Mouse (Mus musculus): ENCODE data around the gene Arid4a. TPM values are rescaled to one million over a fixed set of nuclear protein-coding genes. Genes with fewer than 3 reads are reported as not detected.
A peak's percentile ranks its signal among the peaks of the same experiment; 100 is the strongest.
"Not testable (repeated sequence)": the region's sequence is repeated elsewhere in the genome, so short reads cannot be mapped to it uniquely, and the experiment has no call there.

Arid4a gene
- polyA plus RNA-seq, 1 experiment from 2014 or later = 29.5 TPM

- ATAC-seq (ENCODE audit: insufficient number of reproducible peaks, insufficient read depth, low FRiP score, low read depth) = no peak
- peaks cover 42% of the 10 kb centered on the region for H3K36me3 ChIP-seq (ENCODE audit: control insufficient read depth, insufficient read depth, low read length)
- no peaks in the 10 kb centered on the region for H3K27me3 ChIP-seq (ENCODE audit: control insufficient read depth, insufficient read depth, low read length)
- H3K4me2 ChIP-seq (ENCODE audit: low read length) = peak overlapping the region; percentile 78
- H3K4me3 ChIP-seq (ENCODE audit: control insufficient read depth in 1 of 2, insufficient read depth in 1 of 2, low read depth in 1 of 2, low read length in 2 of 2) = peak overlapping the region; percentile 60 to 98
- peaks cover 4 to 31% of the 10 kb centered on the region in 2 experiments for H3K4me1 ChIP-seq (ENCODE audit: control insufficient read depth in 2 of 2, insufficient read depth in 2 of 2, low read length in 2 of 2)
- H3K9ac ChIP-seq (ENCODE audit: low read length) = peak overlapping the region; percentile 96
- H3K9me3 ChIP-seq (ENCODE audit: control insufficient read depth, low read length) = no peaks in the 10 kb centered on the region
- H3K27ac ChIP-seq (replicated peaks in 1 of 2; ENCODE audit: control insufficient read depth in 1 of 2, insufficient read depth in 1 of 2, low read depth in 2 of 2, low read length in 2 of 2) = peak overlapping the region; percentile 86 to 97
- WGBS = 0% methylated on average over 29 of the region's 33 CpGs
Measured at GRCm38 (mm10) chr12:71016211-71016502, 367 bp downstream of the Arid4a start.

DNA sequence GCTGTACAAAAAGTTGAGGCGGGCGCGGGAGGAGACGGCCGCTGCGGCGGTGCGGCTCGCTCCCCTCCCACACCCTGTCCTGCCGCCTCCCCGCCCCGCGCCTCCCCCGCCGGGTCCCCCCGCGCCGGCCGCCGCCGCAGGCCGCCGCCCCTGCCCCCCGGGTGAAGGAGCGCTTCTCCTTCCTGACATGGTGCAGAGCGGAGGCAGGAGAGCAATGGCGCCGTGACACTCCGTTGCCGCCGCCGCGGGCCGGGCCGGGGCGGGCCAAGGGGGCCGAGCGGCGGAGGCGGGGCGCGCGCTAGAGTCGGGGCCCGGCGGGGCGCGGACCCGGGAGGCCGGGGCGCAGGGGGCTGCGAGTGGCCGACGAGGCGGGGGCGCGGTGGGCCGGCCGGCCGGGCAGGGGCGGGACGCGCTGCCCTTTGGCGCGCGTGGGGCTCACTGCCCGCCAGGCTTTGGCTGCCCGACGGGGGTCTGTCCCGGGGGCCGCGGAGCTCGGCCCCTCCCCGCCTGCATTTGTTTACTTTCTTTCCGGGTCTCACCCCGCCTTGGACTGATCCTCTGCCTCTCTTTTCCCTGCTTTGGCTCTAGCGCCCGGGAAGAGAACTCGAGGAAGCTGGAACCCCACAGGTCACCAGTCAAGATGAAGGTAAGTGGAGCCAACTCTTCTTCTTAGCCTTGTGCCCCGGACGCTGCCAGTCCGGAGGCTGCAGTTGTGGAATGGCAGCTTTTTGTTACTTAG lies 882 bp downstream of the Arid4a start:
- Histone ChIP-seq H3K36me3 (ENCODE audit: control insufficient read depth, insufficient read depth, low read length) (peaks cover 47% of the 10 kb centered on the region), H3K9ac (ENCODE audit: low read length) (peak overlapping the region; percentile 96), H3K27me3 (ENCODE audit: control insufficient read depth, insufficient read depth, low read length) (no peaks in the 10 kb centered on the region), H3K4me2 (ENCODE audit: low read length) (peak overlapping the region; percentile 78), H3K4me1 (ENCODE audit: control insufficient read depth in 2 of 2, insufficient read depth in 2 of 2, low read length in 2 of 2) (peaks cover 4 to 31% of the 10 kb centered on the region in 2 experiments), H3K9me3 (ENCODE audit: control insufficient read depth, low read length) (no peaks in the 10 kb centered on the region), H3K4me3 (ENCODE audit: control insufficient read depth in 1 of 2, insufficient read depth in 1 of 2, low read depth in 1 of 2, low read length in 2 of 2) (peak overlapping the region; percentile 60 to 98), H3K27ac (replicated peaks in 1 of 2; ENCODE audit: control insufficient read depth in 1 of 2, insufficient read depth in 1 of 2, low read depth in 2 of 2, low read length in 2 of 2) (peak overlapping the region; percentile 86 to 97)
- under 1% methylated on average over 57 of the region's 82 CpGs for WGBS
- ATAC-seq (ENCODE audit: insufficient number of reproducible peaks, insufficient read depth, low FRiP score, low read depth) = 0 out of 2 replicates have a peak, but pooled peaks have one; percentile 11

GRCm38 (mm10) chr12:71017242-71017571 lies 1.4 kb downstream of the Arid4a start:
- Histone ChIP-seq H3K4me2 (ENCODE audit: low read length) (peak overlapping the region; percentile 78), H3K9ac (ENCODE audit: low read length) (peak overlapping the region; percentile 96), H3K4me1 (ENCODE audit: control insufficient read depth in 2 of 2, insufficient read depth in 2 of 2, low read length in 2 of 2) (peaks cover 4 to 25% of the 10 kb centered on the region in 2 experiments), H3K4me3 (ENCODE audit: control insufficient read depth in 1 of 2, insufficient read depth in 1 of 2, low read depth in 1 of 2, low read length in 2 of 2) (peak overlapping the region; percentile 60 to 98), H3K27me3 (ENCODE audit: control insufficient read depth, insufficient read depth, low read length) (no peaks in the 10 kb centered on the region), H3K9me3 (ENCODE audit: control insufficient read depth, low read length) (no peaks in the 10 kb centered on the region), H3K27ac (replicated peaks in 1 of 2; ENCODE audit: control insufficient read depth in 1 of 2, insufficient read depth in 1 of 2, low read depth in 2 of 2, low read length in 2 of 2) (peak overlapping the region; percentile 64 to 97), H3K36me3 (ENCODE audit: control insufficient read depth, insufficient read depth, low read length) (peaks cover 47% of the 10 kb centered on the region)
- ATAC-seq (ENCODE audit: insufficient number of reproducible peaks, insufficient read depth, low FRiP score, low read depth) = no peak
- 7% methylated on average over 5 of the region's 5 CpGs for WGBS

DNA sequence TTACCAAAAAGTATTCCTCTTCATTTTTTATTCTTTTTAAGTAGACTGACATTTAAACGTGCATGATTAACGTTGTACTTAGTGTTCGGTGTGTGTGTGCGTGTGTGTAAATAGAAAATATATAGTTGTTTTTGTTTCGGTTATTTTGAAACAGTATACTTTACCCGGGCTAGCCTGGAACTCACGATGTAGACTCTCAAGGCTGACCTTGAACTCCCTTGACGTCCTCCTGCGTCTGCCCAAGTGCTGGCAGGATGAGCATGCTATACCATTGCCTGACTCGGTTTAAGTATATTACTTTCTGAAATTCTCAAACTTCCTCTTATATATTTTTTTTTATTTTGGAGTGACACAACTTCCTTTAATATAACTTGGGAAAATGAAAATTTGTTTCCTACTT lies 2.0 kb downstream of the Arid4a start:
- WGBS = 80% methylated on average over 10 of the region's 10 CpGs
- H3K4me2 ChIP-seq (ENCODE audit: low read length) = peak overlapping the region; percentile 78
- H3K27me3 ChIP-seq (ENCODE audit: control insufficient read depth, insufficient read depth, low read length) = no peaks in the 10 kb centered on the region
- H3K4me3 ChIP-seq (ENCODE audit: control insufficient read depth in 1 of 2, insufficient read depth in 1 of 2, low read depth in 1 of 2, low read length in 2 of 2) = peak overlapping the region in 1 of 2 experiments; percentile 98; a peak in 1 of 4 replicates
- H3K4me1 ChIP-seq (ENCODE audit: control insufficient read depth in 2 of 2, insufficient read depth in 2 of 2, low read length in 2 of 2) = peaks cover 3 to 21% of the 10 kb centered on the region in 2 experiments
- H3K27ac ChIP-seq (replicated peaks in 1 of 2; ENCODE audit: control insufficient read depth in 1 of 2, insufficient read depth in 1 of 2, low read depth in 2 of 2, low read length in 2 of 2) = no peak overlapping the region; a peak in 1 of 4 replicates
- 0 out of 2 replicates have a peak overlapping the region, but pooled peaks have one; percentile 96 for H3K9ac ChIP-seq (ENCODE audit: low read length)
- H3K9me3 ChIP-seq (ENCODE audit: control insufficient read depth, low read length) = no peaks in the 10 kb centered on the region
- H3K36me3 ChIP-seq (ENCODE audit: control insufficient read depth, insufficient read depth, low read length) = peaks cover 48% of the 10 kb centered on the region
- ATAC-seq (ENCODE audit: insufficient number of reproducible peaks, insufficient read depth, low FRiP score, low read depth) = no peak

DNA sequence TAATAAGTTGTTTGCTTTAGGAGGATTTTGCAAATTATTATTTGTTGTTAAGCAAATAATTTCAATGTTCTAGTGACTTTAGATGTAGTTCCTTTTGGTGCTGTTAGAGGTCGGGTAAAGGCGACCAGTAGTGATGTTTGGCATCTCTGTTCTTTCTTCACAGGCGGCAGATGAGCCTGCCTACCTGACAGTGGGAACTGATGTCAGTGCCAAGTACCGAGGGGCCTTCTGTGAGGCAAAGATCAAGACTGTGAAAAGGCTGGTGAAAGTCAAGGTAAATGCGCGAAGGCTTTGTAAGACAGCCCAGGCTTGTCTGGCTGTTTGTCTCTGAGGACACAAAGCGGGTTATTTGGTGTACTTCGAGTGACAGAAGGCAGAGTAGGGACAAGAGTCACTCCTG lies 3.4 kb downstream of the Arid4a start:
- Histone ChIP-seq H3K27ac (replicated peaks in 1 of 2; ENCODE audit: control insufficient read depth in 1 of 2, insufficient read depth in 1 of 2, low read depth in 2 of 2, low read length in 2 of 2) (no peak overlapping the region), H3K4me1 (ENCODE audit: control insufficient read depth in 2 of 2, insufficient read depth in 2 of 2, low read length in 2 of 2) (peaks cover 0 to 9% of the 10 kb centered on the region in 2 experiments; a peak in 3 of 4 replicates), H3K4me2 (ENCODE audit: low read length) (no peak overlapping the region), H3K27me3 (ENCODE audit: control insufficient read depth, insufficient read depth, low read length) (no peaks in the 10 kb centered on the region), H3K4me3 (ENCODE audit: control insufficient read depth in 1 of 2, insufficient read depth in 1 of 2, low read depth in 1 of 2, low read length in 2 of 2) (no peak overlapping the region), H3K9ac (ENCODE audit: low read length) (no peak overlapping the region), H3K9me3 (ENCODE audit: control insufficient read depth, low read length) (no peaks in the 10 kb centered on the region), H3K36me3 (ENCODE audit: control insufficient read depth, insufficient read depth, low read length) (peaks cover 51% of the 10 kb centered on the region)
- no peak for ATAC-seq (ENCODE audit: insufficient number of reproducible peaks, insufficient read depth, low FRiP score, low read depth)
- WGBS = 88% methylated on average over 8 of the region's 8 CpGs

- ATAC-seq (ENCODE audit: insufficient number of reproducible peaks, insufficient read depth, low FRiP score, low read depth) = no peak
- no peak overlapping the region for H3K4me3 ChIP-seq (ENCODE audit: control insufficient read depth in 1 of 2, insufficient read depth in 1 of 2, low read depth in 1 of 2, low read length in 2 of 2)
- 94% methylated on average over 10 of the region's 10 CpGs for WGBS
Measured at GRCm38 (mm10) chr12:71024411-71024810, 8.6 kb downstream of the Arid4a start.

DNA sequence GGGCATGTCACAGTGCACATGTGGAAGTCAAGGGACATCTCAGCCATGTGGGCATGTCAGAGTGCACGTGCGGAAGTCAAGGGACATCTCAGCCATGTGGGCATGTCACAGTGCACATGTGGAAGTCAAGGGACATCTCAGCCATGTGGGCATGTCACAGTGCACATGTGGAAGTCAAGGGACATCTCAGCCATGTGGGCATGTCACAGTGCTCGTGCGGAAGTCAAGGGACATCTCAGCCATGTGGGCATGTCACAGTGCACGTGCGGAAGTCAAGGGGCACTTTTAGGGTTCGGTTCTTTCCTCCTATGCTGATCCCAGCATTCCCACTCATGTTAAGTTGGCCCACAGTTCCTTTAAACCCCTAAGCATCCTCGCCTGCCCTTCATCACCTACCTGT lies 12.5 kb downstream of the Arid4a start:
- peaks cover 89% of the 10 kb centered on the region for H3K36me3 ChIP-seq (ENCODE audit: control insufficient read depth, insufficient read depth, low read length)
- not testable (repeated sequence) for H3K9me3 ChIP-seq (ENCODE audit: control insufficient read depth, low read length); H3K4me2 ChIP-seq (ENCODE audit: low read length); H3K9ac ChIP-seq (ENCODE audit: low read length); H3K4me3 ChIP-seq (ENCODE audit: control insufficient read depth in 1 of 2, insufficient read depth in 1 of 2, low read depth in 1 of 2, low read length in 2 of 2); H3K27ac ChIP-seq (replicated peaks in 1 of 2; ENCODE audit: control insufficient read depth in 1 of 2, insufficient read depth in 1 of 2, low read depth in 2 of 2, low read length in 2 of 2); ATAC-seq (ENCODE audit: insufficient number of reproducible peaks, insufficient read depth, low FRiP score, low read depth); H3K4me1 ChIP-seq (ENCODE audit: control insufficient read depth in 2 of 2, insufficient read depth in 2 of 2, low read length in 2 of 2); H3K27me3 ChIP-seq (ENCODE audit: control insufficient read depth, insufficient read depth, low read length)
- 93% methylated on average over 8 of the region's 8 CpGs for WGBS

More at GRCm38 (mm10) chr12:71024411-71024810, 8.6 kb downstream of the Arid4a start:
- H3K27ac ChIP-seq (replicated peaks in 1 of 2; ENCODE audit: control insufficient read depth in 1 of 2, insufficient read depth in 1 of 2, low read depth in 2 of 2, low read length in 2 of 2) = no peak overlapping the region
- H3K9ac ChIP-seq (ENCODE audit: low read length) = no peak overlapping the region
- H3K4me1 ChIP-seq (ENCODE audit: control insufficient read depth in 2 of 2, insufficient read depth in 2 of 2, low read length in 2 of 2) = no peaks in the 10 kb centered on the region
- no peaks in the 10 kb centered on the region for H3K9me3 ChIP-seq (ENCODE audit: control insufficient read depth, low read length)
- H3K27me3 ChIP-seq (ENCODE audit: control insufficient read depth, insufficient read depth, low read length) = no peaks in the 10 kb centered on the region
- peaks cover 93% of the 10 kb centered on the region for H3K36me3 ChIP-seq (ENCODE audit: control insufficient read depth, insufficient read depth, low read length)
- H3K4me2 ChIP-seq (ENCODE audit: low read length) = no peak overlapping the region

DNA sequence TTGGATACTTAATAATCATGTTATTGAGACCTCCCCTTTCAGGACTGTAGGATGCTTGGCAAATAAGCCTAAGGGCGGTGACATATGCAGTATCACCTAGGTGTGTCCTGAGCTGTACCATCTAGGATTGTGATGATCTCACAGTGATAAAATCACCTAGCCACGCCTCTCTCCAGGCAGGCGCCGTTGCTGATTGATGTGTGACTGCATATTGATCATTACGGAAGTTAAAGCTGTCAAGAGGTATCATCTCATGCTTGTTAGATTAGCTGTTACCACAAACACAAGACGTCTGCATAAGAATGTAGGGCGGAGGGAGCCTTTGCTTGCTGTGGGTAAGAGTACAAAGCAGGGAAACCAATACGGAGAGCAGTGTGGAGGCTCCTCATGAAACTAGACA lies 14.5 kb downstream of the Arid4a start:
- Histone ChIP-seq H3K9me3 (ENCODE audit: control insufficient read depth, low read length) (no peaks in the 10 kb centered on the region), H3K4me1 (ENCODE audit: control insufficient read depth in 2 of 2, insufficient read depth in 2 of 2, low read length in 2 of 2) (no peaks in the 10 kb centered on the region), H3K4me3 (ENCODE audit: control insufficient read depth in 1 of 2, insufficient read depth in 1 of 2, low read depth in 1 of 2, low read length in 2 of 2) (no peak overlapping the region), H3K27ac (replicated peaks in 1 of 2; ENCODE audit: control insufficient read depth in 1 of 2, insufficient read depth in 1 of 2, low read depth in 2 of 2, low read length in 2 of 2) (no peak overlapping the region), H3K27me3 (ENCODE audit: control insufficient read depth, insufficient read depth, low read length) (no peaks in the 10 kb centered on the region), H3K9ac (ENCODE audit: low read length) (no peak overlapping the region), H3K4me2 (ENCODE audit: low read length) (no peak overlapping the region), H3K36me3 (ENCODE audit: control insufficient read depth, insufficient read depth, low read length) (peaks cover 77% of the 10 kb centered on the region)
- ATAC-seq (ENCODE audit: insufficient number of reproducible peaks, insufficient read depth, low FRiP score, low read depth) = no peak
- 88% methylated on average over 8 of the region's 8 CpGs for WGBS

All from heart, embryonic 14.5 days (tissue).